Mouse (Mus musculus): ENCODE measurements around the gene Med4. TPM values are rescaled to one million over a fixed set of nuclear protein-coding genes. Genes with fewer than 3 reads are reported as not detected.

Gene Med4
- total RNA-seq, 2 experiments from 2014 or later: 29.5 to 31.3 TPM

DNA sequence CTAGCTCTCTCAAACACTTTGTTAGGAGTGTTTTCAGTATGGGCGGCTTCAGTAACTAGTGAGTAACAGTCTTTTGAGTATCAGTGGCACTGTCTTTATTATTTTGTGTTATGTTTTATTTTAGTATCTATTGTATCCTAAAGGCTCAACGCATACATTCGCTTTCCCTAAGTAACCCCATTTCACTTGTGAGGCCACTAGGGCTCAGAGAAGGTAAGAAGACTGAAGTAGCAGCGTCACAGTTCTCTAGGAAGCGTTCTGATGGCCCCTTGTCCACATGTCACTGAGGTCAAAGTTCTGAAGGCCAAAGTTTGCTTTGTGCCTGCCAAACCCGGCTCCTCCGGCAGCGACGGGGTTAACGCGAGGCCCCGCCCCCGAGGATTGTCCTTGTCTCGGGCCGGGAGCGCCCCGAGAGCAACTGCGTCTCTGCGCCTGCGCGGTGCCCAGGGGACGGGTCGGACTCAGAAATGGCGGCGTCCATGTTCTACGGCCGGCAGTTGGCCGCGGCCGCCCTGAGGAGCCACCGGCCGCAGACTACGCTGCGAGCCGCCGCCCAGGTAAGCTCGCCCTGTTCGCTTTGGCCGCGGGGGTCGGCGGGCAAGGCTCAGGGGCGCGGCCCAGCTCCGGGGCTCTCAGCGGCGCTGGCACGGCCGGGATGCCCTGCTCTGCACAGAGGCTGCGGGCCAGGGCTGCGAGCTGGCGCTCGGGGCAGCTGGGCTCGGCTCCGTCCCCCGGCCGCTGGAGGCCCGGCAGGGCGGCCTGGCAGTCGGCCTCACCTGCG, 42.7 kb downstream of the Med4 start:
- peak; percentile 92 to 94 for DNase-seq (ENCODE audit: low spot score in 2 of 2)

DNA sequence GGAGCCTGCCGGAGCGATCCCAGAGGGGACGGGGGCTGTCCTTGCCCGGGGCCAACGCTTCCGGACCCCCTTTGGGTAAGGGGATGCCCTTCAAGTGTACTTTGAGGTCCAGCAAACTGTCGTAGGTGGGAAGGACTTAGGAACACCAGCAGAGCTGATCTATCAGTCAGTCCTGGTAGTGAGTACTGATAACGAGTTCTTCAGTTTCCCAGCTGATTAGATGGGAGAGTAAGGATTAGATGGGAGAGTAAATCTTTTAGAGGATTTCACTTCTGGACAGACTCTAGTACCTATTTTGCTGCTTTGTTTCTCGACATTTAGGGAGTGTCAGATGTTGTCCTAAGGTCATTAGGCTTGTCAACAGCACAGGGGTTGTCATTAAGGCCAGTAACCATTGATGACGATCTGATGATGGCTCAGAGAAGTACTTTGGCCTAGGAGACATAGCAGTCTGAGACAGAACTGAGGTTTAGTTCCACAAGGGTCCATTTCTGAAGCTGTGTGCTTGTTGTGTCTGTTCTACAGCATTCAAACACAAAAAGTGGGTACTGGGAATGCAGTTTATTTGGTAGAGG, 43.4 kb downstream of the Med4 start:
- no peak for DNase-seq (ENCODE audit: low spot score in 2 of 2)

Other genes with a start within 250 kb of the Med4 start
- 10 to 100 TPM; 42.5 to 44.9 TPM for gene Rb1, start 184.2 kb upstream of the Med4 start, total RNA-seq (2021)
- gene Itm2b, start 124.7 kb upstream of the Med4 start, total RNA-seq (2021): 100 to 1,000 TPM; 920 to 943 TPM
- 100 to 1,000 TPM; 153 to 156 TPM for gene Sucla2, start 15.3 kb downstream of the Med4 start, total RNA-seq (2021)
- gene Nudt15, start 38.2 kb downstream of the Med4 start, total RNA-seq (2021): 1 to 10 TPM; 6.2 to 8.8 TPM
- not detected for gene Gm21750, start 151.2 kb downstream of the Med4 start, total RNA-seq (2021)